Mouse (Mus musculus) brain, embryonic 14.5 days (tissue): ENCODE results near the gene B2m.

Experiments used
- CTCF ChIP-seq: fragments of 200-500 bp; IDR thresholded peaks from 2 replicates; pipeline ENCODE4 v1.5.1; 2012; ENCODE audit warnings: inconsistent platforms, mild to moderate bottlenecking, moderate library complexity, borderline replicate concordance; ENCODE audit not compliant: insufficient read depth, insufficient read length; ENCODE audit errors: extremely low read depth
- POLR2A ChIP-seq: fragments of 200-500 bp; IDR thresholded peaks from 2 replicates; pipeline ENCODE4 v1.6.1; 2012; ENCODE audit warnings: mild to moderate bottlenecking, inconsistent platforms, borderline replicate concordance; ENCODE audit not compliant: poor library complexity, insufficient read depth, insufficient read length, severe bottlenecking; ENCODE audit errors: extremely low read depth

GRCm38 (mm10) chr2:122171292-122171691 is 23.8 kb downstream of the B2m start:
- TF ChIP-seq CTCF (no peak), POLR2A (no peak)
